Mouse (Mus musculus): ENCODE measurements around the gene Cracr2a.
"Not testable (repeated sequence)": the region's sequence is repeated elsewhere in the genome, so short reads cannot be mapped to it uniquely, and the experiment has no call there.

Gene Cracr2a

DNA sequence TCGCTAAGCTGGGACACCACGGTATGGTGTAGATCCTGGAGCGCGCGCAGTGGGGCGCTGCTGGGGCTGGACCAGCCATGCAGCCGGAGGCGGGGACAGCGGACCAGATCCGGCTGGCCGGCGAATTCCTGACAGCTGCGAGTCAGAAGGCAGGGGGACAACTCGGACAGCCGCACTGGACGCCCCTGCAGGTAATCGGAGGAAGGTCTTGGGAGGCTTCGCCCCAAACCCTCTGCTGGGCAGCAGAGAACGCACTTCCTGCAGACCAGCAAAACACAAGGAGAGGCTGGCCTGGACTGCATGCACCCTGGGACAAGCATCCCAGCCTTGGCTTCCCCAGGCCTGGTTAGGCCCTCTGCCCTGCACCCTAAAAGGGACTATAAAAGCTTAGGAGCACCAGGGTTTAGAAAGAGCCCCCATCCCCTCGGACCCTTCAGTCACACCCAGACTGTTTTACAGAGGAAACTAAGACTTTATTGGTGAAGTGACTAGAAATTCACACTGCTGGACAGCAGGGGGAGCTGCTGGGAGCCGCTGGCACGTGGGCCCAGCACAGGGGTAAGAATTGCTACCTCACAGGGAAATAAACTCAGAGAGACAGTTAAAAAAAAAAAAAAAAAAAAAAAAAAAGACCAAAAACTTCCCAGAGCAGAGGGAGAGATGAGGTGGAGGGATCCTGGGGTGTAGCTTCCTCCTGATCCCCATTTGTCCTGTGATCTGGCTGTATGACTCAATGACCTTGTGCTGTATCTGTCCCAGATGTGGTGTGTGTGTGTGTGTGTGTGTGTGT, at the start of gene Cracr2a:
TSS of gene Cracr2a (plus strand) at position 108 of the 790 bp plus-strand sequence.
- DNase-seq (ENCODE audit: low read depth, low spot score) = peak; percentile 37

DNA sequence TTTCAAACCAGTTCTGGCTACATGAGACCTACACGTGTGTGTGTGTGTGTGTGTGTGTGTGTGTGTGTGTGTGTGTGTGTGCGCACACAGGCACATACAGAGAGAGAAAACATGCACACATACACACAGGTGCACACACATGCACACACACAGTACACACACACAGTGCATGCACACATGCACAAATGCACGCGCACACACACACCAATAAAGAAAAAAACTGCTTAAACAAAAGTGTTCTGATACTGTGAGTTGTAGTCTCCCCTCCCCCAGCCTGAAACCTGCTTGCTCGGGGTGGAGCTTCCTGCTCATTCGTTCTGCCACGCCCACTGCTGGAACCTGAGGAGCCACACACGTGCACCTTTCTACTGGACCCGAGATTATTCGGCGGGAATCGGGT, 47.4 kb upstream of the Cracr2a start:
- DNase-seq (ENCODE audit: low read depth, low spot score) = not testable (repeated sequence)

DNA sequence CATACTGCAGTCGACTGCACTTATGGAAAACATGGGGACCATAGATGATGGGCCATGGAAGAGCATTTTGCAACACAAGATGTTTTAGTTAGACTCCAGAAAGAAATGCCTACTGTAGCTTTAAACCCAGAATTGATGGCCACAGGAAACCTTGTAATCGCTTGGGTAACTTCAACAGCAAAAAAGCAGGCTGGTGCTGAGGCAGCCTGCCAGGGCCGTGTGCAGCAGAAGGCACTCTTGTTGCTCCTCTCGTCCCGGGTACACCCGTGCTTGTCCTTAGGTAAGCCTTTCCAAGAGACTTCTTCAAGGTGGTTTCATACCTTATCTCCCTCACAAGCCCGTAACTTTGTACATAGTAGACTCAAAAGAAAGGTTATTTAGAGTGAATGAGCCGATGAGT, 40.0 kb upstream of the Cracr2a start:
- DNase-seq (ENCODE audit: low read depth, low spot score) = no peak

DNA sequence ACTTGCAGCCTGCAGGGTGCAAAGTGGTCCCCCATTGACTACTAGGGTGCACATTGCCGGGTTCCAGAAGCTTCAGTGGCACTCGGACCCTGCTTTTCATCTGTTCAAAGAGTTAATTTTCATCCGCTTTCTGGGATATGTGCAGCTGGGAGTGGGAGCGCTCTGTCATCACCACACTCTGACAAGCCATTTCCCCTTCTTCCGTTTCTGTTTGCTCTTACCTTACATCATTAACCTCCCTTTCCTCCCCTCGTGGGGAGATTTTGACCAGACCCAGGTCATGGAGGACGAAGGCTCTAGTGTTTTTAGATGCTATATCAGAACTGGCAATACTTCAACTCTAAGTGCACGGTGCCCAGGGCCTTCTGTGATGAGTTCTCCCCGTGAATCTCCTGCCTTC, 38.8 kb upstream of the Cracr2a start:
- DNase-seq (ENCODE audit: low read depth, low spot score) = no peak

DNA sequence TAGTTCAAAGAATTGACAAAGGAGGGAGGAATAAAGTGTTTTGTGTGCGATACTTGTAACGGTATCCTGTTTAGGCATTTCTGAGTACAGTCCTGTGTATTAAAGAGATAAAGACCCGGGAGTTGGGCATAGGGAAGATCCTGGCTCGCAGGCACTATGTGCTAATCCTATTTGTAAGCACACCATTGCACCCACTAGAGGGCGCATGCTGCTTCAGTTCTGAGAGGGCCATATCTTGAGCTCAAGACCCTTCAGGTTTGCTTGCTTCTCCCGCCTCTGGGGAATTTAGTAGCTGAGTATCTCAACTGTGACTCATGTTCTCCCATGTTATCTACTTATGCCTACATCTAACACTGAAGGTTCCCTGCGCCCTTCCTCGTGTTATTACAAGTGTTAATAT, 36.7 kb upstream of the Cracr2a start:
- peak; percentile 74 for DNase-seq (ENCODE audit: low read depth, low spot score)

DNA sequence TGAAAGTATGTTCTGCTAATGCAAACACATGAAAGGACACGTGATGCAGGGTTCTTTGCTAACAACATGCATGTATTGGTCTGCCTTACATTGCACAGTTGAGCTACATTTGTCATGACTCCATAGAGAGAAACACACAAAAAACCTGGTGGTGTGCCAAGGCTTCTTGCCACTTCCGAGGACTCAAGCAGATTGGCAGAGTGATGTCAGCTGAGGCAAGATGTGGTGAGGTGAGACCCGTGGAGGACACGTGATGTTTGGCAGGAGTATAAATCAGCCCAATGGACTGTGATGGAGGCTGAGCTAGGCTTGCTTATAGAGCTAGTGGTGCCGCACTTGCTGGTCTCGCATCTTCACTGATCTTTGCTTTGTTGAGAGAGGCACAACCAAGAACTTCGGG, 32.5 kb upstream of the Cracr2a start:
- no peak for DNase-seq (ENCODE audit: low read depth, low spot score)

DNA sequence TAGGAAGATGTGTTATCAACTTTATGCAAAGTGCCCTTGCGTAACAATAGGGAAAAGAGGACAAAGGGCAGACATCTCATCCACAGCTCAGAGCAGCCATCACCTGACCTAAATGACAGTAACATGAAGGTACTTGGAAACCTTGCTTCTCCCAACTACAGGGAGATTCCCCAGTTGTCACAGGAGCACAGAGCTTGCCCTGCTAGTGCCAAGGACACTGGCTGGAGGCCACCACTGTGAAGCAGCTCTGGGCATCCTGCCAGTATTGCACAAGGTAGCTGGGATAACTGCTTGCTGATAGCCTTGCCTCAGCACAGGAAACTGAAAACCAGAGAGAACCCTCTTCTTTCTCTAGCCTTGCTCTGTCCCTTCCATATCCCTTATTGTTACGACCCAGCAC, 31.7 kb upstream of the Cracr2a start:
- peak; percentile 17 for DNase-seq (ENCODE audit: low read depth, low spot score)

DNA sequence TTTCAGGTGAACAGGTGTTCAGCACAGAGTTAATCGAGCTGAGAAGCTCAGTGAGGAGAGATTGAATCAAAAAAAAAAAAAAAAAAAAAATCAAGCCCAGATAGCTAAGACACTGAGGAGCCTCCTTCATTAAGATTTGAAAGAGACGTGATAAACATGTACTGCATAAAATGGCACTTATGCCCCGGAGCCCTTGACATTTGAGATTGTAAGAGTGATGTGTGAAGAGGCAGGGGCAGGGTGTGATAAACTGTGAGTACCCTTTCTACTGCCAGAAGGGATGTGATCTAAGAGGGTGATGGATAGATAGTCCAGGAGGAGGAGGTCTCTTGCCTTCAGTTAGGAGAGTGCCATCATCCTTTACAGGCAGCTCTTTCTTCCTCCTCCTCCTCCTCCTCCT, 30.9 kb upstream of the Cracr2a start:
- no peak for DNase-seq (ENCODE audit: low read depth, low spot score)

DNA sequence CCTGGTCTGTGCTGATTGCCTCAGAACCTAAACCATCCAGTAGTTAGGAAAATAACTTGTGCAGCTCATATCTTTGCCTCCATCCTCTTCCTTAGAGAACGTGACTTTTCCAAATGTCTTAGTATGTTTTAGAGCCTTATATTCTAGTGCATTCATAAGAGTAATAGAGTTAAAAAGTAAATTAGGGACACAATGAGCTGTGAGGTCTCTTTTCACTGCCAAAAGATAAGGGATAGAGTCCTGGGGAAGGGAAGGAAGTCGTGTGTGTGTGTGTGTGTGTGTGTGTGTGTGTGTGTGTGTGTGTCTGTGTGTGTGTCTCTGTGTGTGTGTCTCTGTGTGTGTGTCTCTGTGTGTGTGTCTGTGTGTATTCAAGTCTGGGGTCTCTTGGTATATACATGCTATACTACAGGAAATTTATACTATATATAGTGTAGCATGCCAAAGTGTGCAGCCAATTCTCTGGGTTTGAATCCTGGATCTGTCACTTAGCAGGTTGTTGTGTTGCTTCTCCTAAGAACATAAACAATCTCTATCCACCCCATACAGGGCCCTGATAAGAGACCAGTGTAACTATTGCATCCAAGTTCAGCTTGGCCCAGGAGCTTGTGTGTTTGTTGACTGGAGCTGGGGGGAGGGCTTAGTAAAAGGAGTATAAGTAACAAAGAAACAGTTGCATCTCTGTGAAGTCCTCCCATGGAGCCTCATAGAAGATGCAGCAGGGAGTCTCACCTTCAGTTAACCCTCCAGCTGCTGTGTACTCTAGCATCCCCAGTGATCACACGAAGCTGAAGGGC, 29.5 kb upstream of the Cracr2a start:
- no peak for DNase-seq (ENCODE audit: low read depth, low spot score)

DNA sequence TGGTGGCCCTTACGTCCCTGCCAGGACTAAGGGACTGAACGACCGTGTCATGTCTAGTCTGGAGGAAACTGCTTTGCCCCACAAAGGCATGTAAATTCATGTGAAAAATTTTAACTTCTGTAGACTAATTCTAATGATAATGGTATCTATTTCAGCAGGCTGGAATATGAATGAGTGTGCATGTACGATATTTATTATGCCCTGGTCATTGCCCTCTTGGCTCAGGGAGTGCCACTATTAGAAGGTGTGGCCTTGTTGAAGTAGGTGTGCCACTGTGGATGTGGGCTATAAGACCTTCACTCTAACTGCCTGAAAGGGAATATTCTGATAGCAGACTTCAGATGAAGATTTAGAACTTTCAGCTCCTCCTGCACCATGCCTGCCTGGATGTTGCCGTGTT, 28.8 kb upstream of the Cracr2a start:
- no peak for DNase-seq (ENCODE audit: low read depth, low spot score)

DNA sequence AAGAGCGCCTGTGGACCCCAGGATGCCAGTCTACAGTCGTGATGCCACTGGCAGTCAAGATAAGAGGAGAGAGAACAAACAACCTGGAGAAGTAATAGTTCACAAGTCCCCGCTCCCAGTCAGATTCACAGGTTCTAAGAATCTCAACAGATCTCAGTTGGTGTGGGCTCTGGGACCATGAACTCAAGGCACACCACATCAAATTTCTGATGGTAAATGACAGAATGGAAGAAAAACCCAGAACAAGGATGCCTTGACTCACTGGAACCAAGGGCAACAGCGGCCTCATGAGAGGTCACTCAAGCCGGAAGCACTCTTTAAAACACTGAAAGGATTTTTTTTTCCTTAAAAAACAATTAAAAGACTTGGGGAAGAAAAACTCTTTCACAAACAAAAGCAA, 27.4 kb upstream of the Cracr2a start:
- DNase-seq (ENCODE audit: low read depth, low spot score) = no peak

DNA sequence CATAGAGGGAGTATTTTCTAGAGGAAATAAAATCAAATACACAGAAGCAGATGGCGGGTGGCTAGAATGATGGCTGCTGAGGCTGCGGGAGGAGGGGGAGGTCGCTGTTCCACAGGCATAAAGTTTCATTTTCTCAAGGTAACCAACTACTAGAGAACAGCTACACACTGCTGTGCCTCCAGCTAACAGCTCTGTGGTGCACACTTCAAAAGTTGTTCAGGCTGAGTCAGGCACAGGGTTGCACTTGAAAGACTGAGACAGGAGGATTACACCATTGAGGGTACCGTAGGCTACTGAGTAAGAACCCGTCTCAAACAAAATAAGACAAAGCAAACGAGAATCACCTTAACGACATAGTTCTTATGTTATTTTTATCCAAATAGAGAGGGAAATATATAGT, 24.1 kb upstream of the Cracr2a start:
- DNase-seq (ENCODE audit: low read depth, low spot score) = no peak

DNA sequence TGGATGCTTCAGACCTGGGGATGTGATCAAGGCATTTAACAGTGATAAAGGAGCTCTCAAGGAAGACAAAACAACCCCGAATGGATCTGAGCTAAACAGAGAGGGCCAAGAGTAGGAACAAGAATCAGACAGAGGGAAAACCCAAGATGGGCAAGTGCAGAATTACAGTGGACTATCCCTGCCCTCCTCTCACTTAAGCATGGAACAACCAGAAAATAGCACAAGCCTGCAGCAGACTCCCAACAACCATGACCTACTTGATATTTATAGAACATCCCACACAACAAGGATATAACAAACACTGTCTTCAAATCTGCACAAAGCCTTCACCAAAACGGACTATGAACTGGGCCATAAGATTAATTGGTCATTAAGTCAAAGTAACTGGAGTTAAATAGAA, 23.0 kb upstream of the Cracr2a start:
- no peak for DNase-seq (ENCODE audit: low read depth, low spot score)

DNA sequence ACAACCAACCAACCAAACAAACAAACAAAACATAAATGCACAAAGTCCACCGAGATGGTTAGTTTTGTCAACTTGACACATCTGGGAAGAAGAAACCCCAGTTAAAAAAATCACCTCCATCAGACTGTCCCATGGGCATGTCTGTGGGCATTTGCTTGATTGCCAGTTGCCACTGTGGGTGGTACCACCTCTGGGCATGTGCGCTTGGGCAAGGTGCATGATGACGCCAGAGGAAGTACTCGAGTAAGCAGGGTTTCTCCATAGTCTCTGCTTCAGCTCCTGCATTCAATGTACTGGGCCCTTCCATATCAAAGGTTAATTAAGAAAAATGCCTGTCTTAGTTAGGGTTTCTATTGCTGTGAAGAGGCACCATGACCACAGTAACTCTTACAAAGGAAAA, 21.9 kb upstream of the Cracr2a start:
- DNase-seq (ENCODE audit: low read depth, low spot score) = no peak

DNA sequence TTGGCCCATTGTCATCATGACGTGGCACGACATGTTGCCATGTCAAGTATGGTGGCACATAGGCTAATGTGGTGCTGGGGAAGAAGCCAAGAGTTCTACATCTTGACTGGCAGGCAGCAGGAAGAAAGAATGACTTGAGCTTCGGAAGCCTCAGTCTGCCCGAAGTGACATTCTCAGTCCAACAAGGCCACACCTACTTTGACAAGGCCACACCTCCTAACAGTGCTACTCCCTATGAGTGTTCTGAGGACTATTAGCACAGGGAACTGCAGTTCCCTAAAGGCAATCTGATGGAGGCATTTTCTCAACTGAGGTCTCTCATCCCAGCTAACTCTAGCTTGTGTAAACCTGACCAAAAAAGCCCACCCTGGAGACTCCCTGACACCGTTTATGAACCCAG, 21.5 kb upstream of the Cracr2a start:
- DNase-seq (ENCODE audit: low read depth, low spot score) = no peak

DNA sequence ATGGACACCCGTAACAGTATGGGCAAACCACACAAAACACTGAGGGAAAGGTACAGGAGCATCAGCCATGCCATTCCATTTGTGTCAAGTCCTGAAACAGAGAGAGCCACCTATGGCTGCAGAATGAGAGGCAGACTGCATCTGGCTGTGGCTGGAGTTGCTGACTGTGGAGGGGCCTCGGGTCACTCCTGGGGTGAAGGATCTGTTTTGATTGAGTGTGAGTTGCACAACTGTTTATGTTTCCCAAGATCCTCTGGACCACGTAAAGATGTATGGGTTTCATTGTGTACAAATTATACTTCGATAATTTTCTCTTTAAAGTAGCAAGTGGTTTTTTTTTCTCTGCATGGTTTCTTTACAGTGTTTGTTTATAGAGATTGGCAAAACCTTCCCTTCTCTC, 20.6 kb upstream of the Cracr2a start:
- no peak for DNase-seq (ENCODE audit: low read depth, low spot score)

DNA sequence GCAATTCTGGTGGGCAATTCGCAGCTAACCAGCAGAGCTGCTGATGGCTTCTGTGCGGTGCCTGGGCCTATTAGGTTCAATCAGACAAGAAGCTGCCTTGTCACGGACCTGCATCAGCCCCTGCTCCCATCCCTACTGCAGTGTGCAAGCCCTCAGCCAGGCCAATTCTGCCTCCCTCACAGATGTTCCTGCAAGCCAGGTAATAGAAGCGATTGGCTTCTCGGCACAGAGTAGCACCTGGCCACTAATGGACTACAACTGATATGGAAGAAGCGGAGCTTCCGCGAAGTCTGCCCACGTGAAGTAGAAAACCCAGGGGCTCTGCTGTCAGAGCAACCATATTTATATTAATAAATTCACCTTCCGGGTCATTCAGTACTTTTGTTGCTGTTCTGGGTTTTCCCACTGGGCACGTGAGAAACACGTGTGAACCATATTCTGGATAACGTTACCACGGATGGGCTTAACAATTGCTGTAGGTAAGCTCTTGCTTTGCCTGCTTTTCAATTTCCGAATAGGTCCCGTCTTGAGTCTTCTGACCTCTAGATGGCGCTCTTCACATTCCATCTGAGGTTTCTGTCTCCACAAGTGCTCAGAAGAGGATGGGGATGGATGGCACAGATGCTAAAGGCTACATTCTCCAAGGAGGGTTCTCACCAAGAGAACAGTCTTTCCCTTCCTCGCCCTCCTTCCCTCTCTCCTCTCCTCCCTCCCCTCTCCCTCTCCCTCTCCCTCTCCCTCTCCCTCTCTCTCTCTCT, 19.3 kb upstream of the Cracr2a start:
- peak; percentile 77 for DNase-seq (ENCODE audit: low read depth, low spot score)

DNA sequence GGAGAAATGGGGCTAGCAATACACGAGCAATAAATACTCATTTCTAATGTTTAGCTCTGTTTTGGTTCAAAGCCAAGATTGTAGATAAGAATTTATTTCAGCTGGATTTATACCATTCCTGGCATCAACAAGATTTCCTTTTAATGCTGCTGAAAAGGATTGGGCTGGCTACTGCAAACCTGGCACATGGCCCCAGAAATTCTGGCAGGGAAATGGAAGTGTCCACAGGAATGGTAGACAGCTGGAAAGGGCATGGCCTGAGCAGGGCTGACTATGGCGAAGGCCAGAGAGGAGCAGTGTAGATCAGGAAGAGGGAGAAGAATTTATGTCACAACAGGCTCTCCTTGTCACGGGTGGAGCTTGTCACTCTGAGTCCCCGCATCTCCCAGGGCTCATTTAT, 14.5 kb upstream of the Cracr2a start:
- DNase-seq (ENCODE audit: low read depth, low spot score) = no peak

DNA sequence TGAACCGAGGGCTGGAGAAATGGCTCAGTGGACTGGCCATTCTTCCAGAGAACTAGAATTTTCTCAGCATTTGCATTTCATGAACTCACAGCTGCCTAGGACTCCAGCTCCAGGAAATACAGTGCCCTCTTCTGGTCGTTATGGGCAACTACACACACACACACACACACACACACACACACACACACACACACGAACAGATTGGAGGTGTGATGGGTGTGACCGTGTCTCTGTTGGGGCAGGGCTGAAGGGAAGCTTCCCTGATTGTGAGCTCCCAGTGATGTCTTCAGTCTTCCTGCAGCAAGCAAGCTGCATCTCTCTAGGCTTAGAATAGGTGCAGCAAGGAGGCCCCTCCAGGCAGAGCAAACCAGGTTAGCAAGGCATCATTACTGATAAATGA, 8.2 kb upstream of the Cracr2a start:
- no peak for DNase-seq (ENCODE audit: low read depth, low spot score)

DNA sequence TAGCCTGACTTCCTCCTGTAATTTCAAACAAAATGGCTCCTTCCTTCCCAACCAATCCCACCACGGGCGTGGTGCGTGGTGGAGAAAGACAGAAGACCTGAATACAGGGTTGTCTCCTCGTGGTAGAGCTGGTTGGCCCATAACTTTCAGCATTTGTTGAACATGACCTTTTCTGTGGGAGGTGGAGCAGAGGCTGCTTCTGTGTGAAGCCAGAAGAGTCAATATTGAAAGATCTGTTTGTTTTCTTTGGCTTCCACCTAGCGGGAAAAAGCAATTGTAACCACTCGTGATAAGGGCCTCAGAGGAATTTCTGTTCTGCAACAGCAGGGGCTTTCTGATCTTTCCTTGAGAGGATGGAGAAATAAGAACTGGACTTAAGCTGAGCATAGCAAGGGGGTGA, 5.6 kb upstream of the Cracr2a start:
- DNase-seq (ENCODE audit: low read depth, low spot score) = no peak

DNA sequence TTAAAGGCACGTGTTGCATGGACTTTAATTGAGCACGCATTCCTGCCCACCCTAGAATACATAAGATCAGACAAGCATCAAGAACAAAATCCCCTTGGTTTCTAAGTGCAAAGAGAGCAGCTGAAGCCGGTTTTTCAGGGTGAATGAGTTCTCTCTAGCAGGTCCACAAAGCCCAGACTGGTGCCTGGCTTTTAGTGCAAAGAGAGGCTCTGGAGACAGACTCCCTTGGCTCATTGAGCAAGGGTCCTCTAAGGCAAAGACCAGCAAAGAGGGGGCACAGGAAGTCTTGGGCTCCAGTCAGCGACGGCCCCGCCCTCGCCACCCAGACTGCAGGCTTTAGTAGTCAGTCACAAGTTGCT, 287 bp upstream of the Cracr2a start:
- no peak for DNase-seq (ENCODE audit: low read depth, low spot score)

DNA sequence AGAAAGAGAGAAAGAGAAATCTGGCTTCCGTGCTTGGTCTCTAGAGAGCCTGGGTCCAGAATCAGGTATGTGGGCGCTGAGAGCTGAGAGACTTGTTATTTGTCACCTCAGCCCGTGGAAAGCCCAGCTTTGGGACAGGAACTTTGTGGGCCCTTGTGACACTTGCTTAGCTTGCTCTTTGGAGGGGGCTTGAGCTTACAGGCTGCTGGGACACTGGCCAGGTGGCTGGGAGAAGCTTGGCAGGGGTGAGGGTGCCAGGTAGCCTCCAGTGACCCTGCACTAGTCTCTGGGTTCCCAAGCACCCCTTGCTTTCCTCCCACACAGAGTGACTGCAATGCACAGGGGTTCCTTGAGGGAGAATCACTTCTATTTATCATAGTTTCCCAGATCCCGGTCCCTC, 2.4 kb downstream of the Cracr2a start:
- no peak for DNase-seq (ENCODE audit: low read depth, low spot score)
